Mouse (Mus musculus) cerebellum, adult 11 months (tissue): ENCODE results near the gene Jrkl.

Experiments used
- DNase-seq: peaks from one replicate; pipeline ENCODE4 v3.0.0; 2022

The Jrkl gene

GRCm38 (mm10) chr9:13245481-13245880 lies at the start of gene Jrkl:
Gene Jrkl, minus strand, starts transcription at chr9:13245829.
- peak; percentile 46 for DNase-seq

DNA sequence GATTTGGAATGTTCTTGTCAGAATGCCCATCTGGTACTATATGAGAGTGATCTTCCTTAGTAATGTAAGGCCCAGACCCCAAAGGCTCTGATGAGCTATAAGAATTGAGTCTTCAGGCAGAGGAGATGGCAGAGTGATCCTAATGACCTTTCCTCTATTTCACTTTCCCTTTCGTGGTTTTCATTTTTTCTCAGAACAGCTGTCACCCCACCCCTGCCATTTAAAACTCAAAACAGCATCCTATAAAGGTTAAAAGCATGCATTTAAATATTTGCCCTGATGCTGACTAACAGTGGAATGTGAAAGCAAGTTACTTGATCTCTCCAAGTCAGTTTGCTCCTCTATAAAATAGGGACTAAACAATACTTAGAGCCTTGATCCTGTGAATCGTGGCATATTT lies 41.9 kb upstream of the Jrkl start:
- DNase-seq: no peak

GRCm38 (mm10) chr9:13273219-13273618 lies 27.6 kb upstream of the Jrkl start:
- DNase-seq: no peak

DNA sequence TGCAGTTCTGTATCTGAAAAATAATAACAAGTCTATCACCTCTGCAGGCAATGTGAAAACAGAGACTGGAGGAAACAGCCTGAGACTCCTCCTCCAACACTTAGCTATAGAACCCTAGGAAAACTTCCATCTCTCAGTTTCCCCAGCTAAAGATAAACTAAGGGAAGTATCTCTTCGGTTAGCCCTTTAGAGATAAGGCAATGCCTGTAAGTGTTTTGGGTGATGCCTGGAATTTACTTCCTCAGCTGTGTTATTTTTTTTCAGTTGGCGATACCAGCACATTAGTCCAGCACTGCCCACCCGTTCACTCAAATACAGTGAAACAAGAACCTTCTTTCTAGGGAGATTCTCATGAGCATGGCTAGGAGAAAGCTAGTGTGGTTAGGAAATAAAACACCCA lies 15.4 kb upstream of the Jrkl start:
- no peak for DNase-seq

DNA sequence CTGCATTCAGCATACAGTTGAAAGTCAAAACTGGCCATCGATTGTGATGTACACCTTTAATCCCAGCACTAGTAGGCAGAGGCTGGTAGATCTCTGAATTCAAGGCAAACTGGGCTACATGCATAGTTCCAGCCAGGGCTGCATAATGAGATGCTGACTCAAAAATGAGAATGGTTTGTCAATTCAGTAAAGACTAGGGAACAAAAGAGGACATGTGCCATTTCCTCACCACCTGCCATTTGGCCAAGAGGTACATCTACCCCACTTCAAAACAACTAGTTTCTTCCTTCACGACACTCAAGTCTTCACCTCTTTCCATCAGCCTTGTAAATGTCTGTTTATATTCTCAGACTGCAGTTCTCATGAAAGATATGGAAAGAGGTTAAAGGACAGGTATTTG lies 12.5 kb upstream of the Jrkl start:
- no peak for DNase-seq

- no peak for DNase-seq
Observed at GRCm38 (mm10) chr9:13256726-13257125, 11.1 kb upstream of the Jrkl start.

- DNase-seq: no peak
Observed at GRCm38 (mm10) chr9:13251251-13251650, 5.6 kb upstream of the Jrkl start.

- no peak for DNase-seq
Observed at GRCm38 (mm10) chr9:13248104-13248503, 2.5 kb upstream of the Jrkl start.

- DNase-seq: peak; percentile 90
Observed at GRCm38 (mm10) chr9:13246815-13247638, 1.4 kb upstream of the Jrkl start, which contains the start of gene Ccdc82. Gene Ccdc82, plus strand, starts transcription at chr9:13246955.

GRCm38 (mm10) chr9:13242321-13242720 lies 3.3 kb downstream of the Jrkl start:
- DNase-seq: no peak

DNA sequence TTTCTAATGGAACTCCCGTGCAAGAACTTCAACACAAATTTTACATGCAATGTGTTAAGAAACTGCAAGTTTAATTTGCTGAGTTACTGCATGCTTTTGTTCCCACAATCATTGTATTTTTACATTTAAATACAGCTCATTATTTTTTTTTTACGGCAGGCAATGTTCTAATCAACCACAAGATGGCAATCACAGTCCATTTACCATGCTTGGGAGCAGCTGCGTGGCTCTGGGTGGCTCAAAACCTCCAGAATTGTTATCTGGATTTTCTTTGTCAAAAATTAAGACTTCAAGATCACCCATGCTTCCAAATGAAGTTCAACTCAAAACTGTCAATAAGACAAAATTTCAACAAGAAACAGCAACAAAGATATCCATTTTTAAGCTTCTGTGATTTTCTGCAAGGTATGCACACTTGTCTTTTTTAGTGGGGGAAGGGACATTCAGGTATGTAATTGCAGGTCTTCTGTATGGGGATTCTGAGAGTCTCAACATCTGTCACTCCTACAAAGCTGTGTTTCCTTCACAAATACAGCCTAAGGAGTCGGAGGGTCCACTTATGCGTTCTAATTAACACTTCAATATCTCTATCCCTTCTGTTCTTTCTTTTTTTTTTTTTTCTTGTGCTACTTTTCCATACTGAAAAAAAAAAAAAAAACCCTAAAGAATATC lies 13.9 kb downstream of the Jrkl start:
- no peak for DNase-seq

GRCm38 (mm10) chr9:13230553-13230952 lies 15.1 kb downstream of the Jrkl start:
- no peak for DNase-seq

GRCm38 (mm10) chr9:13225872-13226271 lies 19.8 kb downstream of the Jrkl start:
- no peak for DNase-seq

DNA sequence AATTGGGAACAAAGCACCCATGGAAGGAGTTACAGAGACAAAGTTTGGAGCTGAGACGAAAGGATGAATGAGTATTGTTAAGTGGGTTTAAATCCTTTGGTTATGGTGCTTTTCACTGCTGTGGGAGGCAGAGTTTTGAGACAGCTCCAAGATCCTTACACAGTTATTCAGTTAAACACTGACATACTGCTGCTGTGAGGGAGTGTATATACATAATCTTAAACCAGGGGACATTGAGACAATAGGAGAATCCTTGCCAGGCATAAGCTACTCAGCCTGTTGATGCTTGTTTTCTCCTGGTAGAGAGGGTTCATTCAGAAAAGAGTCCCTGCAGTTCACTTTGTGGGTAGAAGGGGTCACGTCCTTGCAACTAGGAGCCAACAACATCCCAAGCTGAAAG lies 39.3 kb downstream of the Jrkl start:
- no peak for DNase-seq

DNA sequence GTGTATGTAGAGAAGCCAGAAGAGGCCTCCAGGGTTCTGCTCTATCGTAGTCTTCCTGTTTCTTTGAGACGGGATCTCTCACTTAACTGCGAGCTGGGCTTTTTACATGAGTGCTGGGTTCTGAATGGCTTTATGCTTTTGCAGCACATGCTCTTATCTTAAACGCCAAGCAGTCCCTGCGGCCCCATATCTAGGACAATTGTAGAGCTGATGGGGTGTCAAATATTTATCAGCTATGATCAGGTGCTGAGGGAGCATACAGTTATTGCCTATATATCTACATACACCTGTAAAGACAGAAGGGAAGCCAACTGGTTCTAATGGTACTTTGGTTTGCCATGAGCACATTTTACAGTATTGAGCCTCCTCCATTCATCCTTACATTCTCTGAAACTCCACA lies 41.9 kb downstream of the Jrkl start:
- DNase-seq: no peak

DNA sequence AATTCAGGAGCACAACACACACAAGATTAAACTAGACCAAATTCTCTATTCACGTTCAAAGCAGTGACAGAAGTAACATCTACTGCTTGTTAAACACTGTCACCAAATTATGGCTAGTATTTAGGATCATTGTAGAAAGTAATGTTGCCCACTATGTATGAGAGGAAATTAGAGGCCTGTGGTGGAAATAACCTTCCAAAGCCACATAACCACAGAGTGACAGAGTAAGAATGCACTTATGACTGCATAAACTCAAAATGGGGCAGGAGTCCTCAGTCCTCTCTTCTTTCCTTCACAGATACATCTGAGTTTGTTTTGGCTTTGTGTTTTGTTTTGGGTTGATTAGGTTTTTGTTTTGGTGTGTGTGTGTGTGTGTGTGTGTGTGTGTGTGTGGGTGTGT lies 42.5 kb downstream of the Jrkl start:
- no peak for DNase-seq

DNA sequence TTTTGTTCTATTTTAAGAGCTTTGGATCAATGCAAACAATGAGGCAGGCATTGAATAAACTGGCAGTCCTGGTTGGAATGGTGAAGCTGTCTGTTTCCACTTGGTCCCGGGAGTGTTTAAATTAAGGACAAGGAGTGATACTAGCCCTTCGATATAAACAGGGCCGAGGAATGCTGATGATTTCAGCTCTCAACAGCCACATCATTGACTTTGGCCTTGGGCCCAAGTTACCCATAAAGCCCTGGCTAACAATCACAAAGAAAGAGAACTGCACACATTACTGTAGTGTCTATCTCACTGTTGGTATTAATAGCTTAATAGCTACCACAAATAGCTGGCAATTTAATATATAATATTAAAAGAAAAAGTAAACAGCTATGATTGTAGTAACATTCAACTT lies 45.5 kb downstream of the Jrkl start:
- DNase-seq: no peak

DNA sequence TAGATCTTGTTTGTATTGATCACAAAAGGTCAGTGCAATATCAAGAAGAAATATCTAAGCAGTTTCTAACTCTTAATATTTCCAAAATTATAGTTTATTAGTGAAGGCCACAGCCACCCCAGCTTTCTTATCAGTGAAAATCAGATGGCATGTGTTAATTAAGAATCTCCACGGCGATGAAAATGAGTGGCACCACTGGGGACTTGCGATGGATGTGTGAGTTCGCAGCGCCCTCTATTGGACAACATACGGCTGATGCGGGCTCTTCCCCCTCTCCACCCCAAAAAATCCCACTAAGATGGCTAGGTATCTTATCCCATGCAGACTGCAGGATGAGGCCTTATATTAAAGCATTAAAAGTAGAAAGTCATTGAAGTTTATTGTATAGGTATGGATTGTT lies 49.9 kb downstream of the Jrkl start:
- peak; percentile 2 for DNase-seq

DNA sequence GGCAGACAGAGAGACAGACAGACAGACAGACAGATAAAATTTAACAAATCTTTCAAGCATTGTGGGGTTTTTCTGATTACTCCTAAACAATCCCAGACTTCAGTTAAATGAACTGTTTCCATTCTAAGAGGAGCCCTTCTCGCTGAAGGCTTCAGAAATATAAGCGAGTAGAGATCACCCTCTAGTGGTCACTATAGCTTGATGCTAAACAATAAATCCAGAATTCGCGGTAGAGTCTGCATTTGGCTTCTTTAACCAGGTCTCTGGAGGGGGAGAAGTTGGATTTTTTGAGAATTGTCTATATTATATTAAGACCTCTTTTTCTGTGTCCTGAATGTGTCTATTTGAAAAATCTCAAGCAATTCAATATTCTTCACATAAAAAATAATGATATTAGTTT lies 50.4 kb downstream of the Jrkl start:
- DNase-seq: no peak

GRCm38 (mm10) chr9:13194619-13195018 lies 51.0 kb downstream of the Jrkl start:
- DNase-seq: no peak
